Mouse (Mus musculus) olfactory bulb, adult 2 months (tissue): ENCODE measurements at regions not wholly inside any gene's neighbourhood (a gene's known extent, or its start where the extent isn't known, plus 50 kb on each side); places are given as distances from the start of the nearest gene placed in this dataset.

Experiments used
- CTCF ChIP-seq: fragments of 200-500 bp; IDR thresholded peaks from 2 replicates; pipeline ENCODE4 v1.5.1; 2012; ENCODE audit warnings: low read depth, mild to moderate bottlenecking, low read length, moderate library complexity; ENCODE audit not compliant: insufficient read depth
- POLR2A ChIP-seq: fragments of 200-500 bp; IDR thresholded peaks from 2 replicates; pipeline ENCODE4 v1.6.1; 2012; ENCODE audit warnings: mild to moderate bottlenecking, low read depth, low read length, moderate library complexity; ENCODE audit not compliant: insufficient read depth

DNA sequence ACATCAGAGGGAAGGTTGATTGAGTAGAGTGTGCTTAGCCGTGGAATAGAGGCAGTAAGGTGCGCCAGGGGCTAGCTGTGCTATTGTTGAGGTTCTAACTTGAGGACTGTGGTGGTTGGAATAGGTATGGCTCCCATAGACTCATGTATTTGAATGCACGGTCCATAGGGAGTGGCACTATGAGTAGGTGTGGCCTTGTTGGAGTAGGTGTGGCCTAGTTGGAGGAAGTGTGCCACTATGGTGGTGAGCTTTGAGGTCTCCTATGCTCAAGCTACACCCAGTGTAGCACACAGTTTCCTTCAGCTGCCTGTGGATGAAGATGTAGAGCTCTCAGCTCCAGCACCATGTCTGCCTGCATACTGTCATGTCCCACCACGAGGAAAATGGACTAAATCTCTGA, 60.5 kb upstream of the Slc25a36 start:
- TF ChIP-seq CTCF (no peak), POLR2A (no peak)
